Mouse (Mus musculus): ENCODE measurements at regions not wholly inside any gene's neighbourhood (a gene's known extent, or its start where the extent isn't known, plus 50 kb on each side); places are given as distances from the start of the nearest gene placed in this dataset.

- peak in 1 of 2 experiments; percentile 10 for DNase-seq
Observed at GRCm38 (mm10) chr15:27412761-27413160, 53.7 kb upstream of the Ank start.

- no peak for DNase-seq
Observed at GRCm38 (mm10) chr15:27413486-27413885, 53.0 kb upstream of the Ank start.

- no peak for DNase-seq
Observed at GRCm38 (mm10) chr15:27414819-27415218, 51.7 kb upstream of the Ank start.

Measured in cerebellum, postnatal 25 days (tissue).